Mouse (Mus musculus) urinary bladder, adult 2 months (tissue): Measurements from ENCODE around the gene Klhl31. TPM values are rescaled to one million over a fixed set of nuclear protein-coding genes. Genes with fewer than 3 reads are reported as not detected.

Experiments
- DNase-seq: peaks from one replicate; pipeline ENCODE4 v3.0.0; 2022; ENCODE audit warnings: low spot score
- polyA plus RNA-seq: library from polyadenylated mRNA; depleted of rRNA; stranded (reverse); fragments of >200 nt; gene quantifications from 2 replicates; pipeline ENCODE4 v1.2.3, GENCODE M21; 2012; rRNA removed

Gene Klhl31
- polyA plus RNA-seq, result 0.03 TPM in 2 replicates

DNA sequence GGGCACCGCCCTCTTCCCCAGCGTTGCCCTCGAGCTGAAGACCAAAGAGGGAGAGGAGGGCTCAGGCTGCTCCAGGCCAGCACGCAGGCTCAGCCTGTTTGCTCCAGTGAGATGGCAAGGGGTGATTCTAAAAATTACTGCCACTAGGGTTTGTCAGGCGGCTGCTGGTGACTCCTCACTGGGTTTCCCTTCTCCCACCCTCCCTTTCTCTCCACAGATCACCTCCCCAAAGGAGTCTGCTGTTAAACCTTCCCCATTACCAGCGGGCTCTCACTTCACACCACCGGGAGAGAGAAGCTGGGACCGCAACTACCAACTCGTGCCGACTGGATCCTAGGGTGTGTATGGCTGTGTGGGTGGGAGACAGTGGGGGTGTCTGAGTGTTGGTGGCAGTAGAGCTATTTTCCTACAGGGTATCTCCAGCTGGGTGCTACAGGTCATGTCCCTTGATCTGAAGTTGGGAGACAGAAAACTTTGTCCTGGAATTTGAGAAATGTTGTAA is at the start of gene Klhl31:
Klhl31 (plus strand) TSS at position 51 of the 502 bp plus-strand sequence.
- DNase-seq, result no peak

DNA sequence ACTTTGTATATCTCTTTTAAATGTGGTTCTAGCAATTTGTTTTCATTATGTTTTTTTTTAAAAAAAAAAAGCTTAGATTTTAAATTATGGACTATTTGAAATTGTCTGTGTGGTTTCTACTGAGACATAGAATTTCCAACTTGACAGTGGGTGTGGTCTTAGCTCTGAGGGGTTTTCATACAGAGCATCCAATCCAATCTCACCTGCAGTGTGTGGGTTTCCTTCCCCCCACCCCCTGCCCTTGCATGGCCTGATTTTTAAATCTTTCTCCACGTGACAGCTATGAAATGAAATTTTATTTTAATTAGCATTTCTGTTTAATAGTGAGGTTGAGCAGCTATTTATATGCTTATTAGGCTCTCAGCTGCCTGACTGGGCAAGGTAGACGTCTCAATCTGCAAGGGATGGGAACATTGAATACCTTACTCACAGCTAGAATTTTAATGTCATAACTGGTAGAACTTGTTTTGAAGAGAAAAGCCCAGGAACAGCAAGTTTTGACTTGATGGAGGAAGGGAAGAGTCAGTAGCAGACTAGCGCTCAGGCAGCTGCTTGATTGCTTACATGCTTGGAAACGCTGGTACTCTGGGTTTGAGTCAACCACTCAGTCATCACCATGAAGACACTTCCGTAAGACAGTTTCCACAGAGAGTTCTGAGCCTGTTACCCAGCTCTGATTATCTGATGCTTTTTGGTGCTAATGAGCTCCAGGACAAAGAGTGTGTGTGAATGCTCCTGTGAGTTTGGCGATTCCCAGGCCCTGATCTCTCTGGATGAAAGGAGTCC is 49.3 kb upstream of the Klhl31 start:
- no peak for DNase-seq

DNA sequence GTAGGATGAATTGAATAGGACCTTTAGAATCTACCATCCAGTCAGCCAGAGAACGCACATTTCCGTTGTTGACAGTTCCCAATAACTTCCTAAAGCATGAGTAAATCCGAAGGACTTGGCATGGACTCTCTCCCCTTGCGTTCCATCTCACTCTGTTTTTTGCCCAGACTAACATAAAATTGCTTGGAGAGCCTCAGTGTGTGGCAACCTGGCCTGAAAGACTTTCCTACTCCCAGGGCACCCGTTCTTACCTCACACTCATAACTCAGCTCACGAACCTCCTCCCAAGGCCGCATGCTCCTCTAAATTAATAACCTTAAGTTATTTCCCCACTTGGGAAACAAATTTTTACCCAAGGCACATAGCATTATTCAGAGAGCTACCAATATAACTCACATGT is 48.7 kb upstream of the Klhl31 start:
- DNase-seq, result no peak

DNA sequence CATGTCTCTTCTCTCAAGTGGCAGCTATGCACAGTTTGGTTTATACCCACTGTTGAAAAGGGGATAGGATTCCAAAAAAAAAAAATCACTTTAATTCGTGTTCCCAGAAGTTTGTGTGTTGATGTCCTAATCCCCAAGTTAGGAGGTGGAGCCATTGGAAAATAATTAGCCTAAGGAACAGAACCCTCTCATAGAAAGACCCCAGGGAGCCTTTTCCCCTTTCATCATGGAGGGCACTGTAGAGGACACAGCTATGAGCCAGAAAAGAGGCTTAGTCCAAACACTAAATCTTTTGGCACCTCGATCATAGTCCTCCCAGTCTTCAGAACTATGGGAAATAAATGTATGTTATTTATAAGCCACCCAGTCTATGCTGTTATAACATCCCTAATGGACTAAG is 46.8 kb upstream of the Klhl31 start:
- no peak for DNase-seq

DNA sequence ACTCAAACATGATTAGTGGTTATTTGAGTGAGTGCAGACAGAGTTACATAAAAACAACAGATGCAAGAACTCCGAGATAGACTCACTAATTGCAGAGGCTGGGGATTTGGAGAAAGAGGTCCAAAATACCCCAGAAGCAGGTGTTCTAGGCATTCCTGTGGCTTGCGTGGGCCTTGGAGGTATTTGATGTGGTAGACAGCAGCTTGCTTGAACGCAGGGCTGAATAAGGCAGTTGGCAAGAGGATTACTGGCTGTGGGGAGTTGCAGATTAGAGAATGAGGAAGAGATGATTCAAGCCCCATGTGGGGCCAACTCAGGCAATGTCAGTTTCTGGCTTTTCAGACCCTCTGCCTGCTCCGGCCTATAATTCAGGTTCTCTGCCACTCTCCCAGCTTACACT is 43.9 kb upstream of the Klhl31 start:
- DNase-seq, result no peak

DNA sequence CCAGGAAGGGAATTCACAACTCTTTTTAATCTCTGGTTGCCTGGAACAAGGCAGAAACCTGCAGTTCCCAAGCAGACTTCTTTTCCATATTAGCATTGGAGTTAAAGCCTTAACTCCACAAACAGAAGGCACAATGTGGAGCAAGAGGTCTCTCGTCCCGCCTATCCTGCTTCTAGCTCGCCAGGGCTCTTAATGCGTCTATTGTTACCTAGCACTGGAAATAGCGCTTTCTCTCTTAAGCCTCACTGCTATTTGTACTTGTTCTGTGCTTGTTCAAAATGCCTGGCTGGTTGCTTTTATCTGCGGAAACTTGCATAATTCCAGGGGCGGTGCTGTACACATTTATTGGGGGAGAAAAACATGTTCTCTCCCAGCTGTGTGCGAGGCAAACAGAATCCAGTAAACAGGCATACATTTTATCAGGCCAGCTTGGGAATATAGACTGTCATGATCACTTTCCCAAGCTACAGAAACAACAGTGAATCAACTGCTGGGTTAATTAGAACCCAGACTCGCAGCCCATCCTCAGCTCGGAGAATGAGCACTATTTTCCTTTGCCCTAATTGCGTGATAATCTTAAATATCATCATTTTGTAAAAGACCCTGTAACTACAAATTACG is 41.2 kb upstream of the Klhl31 start:
- no peak for DNase-seq

DNA sequence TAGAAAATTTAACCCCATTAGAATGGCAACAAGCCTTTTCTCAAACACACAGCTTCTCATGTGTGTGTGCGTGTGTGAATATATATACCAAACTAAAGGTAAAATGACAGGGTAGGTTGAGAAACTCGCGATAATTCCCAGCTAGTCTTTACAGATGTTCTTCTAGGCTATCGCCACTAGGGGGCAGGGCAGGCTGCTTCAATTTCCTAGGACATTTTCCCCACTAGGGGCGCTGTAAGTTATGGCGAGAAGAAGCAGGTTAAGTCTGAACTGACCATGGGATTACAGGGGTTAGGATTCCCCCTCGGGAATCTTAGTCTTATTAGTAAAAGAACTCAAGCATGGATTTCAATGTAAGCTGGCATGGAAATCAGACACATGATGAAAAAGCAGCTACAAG is 39.9 kb upstream of the Klhl31 start:
- DNase-seq, result peak; percentile 50

DNA sequence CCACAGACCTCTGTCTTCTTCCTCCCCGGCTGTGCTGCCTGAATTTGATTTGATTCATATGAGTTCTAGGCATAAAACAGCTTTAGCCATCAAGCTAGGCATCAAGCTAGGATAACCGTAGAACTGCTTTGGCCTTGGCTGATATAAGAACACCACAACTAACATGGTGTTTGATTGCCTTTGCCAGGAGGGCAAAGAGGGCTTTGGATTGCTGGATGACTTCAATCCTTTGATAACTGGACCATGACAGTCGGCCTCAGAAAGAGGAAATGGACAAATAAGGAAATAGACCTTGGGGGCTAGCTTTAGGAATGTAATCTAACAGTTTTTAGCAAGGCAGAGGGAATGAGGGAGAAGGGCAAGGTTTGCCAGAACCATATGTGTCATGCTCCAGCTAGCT is 37.7 kb upstream of the Klhl31 start:
- DNase-seq, result no peak

DNA sequence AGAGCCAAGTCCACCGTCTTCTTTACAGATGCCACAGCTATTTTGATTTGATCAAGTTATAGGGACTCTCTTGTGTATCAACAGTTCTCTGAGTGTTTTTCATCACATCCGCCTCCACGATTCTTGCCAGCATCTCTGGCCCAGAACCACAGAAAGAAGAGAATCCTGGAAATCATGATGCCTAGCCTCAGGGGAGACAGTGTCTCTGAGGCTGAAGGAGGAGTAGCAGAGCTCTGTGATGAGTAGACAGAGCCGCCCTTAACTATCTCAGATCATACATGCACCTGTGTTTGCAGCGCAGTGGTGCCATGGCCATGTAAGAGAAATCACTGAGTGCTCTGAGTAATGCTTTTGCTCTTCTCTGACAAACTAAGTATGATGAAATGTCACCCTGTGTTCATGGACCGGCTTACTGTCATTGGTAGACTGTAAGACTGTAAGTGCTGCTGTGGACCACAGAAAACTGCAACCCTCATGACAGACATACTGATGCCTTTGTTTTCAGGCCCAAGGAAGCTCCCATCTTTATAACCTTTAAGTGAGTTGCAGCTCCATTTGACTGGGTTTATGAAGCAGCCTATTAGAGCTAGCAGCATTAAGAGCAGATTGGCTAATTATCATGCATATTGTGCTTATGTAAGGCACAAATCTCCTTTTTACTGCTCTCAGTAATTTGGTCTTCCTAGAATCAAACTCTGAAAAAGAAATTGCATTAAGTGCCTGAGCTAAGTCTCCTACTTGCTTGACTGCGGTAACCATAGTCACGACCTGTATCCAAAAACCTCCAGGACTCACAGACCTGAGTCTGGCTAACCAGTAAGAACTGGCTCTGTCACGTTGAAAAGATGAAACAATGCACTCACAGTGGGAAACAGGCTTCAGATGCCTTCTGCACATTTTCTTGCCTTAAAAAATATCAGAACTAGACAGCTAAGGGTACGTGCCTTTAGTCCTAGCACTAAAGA is 33.7 kb upstream of the Klhl31 start:
- DNase-seq, result no peak

DNA sequence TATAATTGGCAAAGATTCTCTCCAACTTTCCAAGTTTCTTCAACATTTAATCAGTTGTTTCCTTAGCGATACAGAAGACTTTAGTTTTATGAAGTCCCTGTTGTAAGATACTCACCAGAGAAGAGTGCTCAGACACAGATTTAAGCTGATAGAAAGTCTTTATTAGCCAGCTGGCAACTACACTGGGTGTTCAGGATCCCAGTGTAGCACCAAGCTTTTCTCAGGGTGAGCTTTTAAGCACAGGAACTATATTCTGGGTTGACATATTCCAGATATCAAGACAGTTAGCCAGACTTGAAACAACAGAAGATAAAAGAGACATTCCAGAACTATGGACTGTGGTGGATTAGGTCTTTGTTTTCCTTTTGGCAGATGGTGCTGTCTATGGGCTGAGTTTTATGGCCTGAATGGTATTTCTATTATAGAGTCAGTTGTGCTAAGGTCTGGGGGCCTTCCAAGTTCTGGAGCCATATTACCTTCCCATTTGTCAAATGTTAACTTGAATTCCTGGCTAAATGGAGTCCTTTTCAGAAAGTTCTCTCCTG is 32.3 kb upstream of the Klhl31 start:
- DNase-seq, result no peak

DNA sequence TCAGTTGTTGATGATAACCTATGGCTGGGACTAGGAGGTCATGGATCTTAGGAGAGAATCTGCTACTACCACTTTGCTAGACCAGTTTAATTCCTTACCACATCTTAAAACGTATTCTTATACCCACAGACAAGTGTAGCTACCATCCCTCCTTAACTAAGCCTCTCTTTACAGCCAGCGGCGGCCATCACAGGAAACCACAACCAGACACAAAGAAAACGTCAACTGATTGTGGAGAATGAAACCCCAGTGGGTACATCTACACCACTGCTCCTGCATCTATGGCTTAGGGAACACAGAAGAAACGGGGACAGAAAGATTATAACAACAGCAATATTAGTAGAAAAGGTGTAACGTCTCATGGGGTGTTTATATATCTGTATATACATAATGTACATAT is 29.0 kb upstream of the Klhl31 start:
- DNase-seq, result no peak

DNA sequence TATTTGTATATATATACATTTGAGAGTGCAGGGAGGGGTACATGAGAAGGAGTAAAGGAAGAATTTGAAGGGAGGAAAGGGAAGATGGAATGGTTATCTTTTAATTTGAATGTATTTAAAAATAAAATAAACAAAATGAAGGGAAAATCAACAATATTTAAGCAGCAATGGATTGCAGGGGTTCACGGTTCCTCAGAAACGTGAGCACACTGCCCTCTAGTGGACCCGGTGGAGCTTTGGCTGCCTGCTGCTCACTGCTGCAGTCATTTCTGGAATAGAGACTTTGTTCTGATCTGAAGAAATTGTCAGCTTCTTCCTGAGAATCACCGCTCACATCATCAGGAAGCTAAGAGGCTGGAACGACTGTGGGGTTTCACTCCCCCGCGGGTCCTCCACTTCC is 28.5 kb upstream of the Klhl31 start:
- no peak for DNase-seq

DNA sequence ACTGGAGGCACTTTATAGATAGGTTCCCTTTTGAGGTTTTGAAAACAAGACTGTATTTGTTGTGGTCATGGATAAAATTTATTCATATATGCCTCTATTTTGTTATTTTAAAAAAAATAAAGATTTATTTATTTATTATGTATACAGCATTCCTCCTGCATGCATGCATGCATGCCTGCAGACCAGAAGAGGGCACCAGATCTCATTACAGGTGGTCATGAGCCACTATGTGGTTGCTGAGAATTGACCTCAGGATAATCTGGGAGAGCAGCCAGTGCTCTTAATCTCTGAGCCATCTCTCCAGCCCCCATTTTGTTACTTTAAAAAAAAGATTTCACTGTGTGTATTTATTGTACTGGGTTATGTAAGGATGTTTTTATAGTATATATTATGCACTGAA is 25.5 kb upstream of the Klhl31 start:
- no peak for DNase-seq

DNA sequence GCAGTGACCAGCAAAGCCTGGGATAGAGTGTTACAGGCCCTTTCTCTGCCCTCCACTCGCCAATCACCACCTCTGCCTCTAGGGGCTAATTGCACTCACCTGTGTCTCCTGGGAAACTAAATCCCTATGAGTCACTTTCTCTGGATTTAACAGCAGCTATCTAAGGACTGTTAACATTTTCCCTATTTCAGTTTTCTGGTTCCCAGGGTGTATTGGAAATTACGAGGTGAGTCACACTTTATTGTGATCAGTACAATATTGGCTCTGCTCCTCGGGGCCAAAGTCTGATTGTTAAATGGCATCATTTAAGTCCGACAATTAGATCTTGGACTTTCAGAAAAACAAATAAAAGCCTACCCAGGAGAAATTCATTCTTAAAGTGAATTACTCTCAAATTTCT is 24.0 kb upstream of the Klhl31 start:
- no peak for DNase-seq

DNA sequence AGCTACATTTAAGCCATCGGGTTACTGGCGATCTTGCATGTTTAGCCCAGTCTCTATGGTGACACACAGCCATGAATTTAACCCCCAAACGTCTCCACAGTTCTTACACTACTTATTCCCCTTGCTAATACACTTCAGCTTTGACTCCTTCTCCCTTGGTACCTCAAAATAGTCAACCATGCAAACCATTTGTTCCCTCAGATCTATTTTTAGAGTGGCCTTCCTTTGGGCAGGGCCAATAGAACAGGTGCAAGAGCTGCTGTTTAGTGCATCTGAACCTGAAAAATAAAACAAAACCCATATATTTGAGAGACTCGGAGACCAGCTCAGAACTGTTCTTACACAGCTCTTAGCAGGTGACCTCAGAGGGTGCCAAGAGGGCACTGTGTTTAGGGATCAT is 20.4 kb upstream of the Klhl31 start:
- no peak for DNase-seq

DNA sequence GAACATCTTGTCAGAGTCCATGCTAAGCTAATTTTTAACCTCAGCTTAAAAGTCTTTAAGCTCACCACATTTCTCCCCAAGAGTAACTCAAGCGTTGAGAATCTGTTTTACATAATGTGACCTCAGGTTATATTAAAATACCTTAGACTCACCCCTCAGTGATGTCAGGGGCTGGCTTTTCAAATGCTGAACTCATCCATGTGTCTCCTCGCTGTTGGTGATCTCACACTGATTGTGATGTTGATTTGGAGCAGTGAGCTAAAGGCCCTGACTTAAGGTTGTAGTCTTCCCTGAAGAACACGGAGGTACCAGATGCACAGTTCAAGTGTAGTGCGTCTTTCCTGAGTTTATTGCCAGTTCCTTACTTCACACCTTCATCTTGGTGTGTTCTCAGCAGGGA is 19.5 kb upstream of the Klhl31 start:
- no peak for DNase-seq

DNA sequence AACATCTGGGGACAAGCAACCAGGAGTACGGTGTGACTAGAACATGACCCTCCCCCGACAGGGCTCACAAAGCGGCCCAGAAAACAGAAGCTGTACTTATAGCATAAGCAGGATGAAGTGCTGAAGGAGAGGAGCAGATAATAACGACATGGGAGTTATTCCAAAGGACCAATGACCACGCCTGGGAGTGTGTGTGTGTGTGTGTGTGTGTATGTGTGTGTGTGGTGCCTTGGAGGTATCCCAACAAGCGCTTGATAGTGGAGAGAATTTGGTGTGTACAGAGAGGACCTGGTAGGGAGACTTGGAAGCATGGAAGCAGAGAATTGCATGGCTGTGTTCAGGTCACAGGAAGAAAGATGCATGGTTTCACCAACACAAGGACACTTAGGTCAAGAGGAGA is 18.5 kb upstream of the Klhl31 start:
- DNase-seq, result no peak

DNA sequence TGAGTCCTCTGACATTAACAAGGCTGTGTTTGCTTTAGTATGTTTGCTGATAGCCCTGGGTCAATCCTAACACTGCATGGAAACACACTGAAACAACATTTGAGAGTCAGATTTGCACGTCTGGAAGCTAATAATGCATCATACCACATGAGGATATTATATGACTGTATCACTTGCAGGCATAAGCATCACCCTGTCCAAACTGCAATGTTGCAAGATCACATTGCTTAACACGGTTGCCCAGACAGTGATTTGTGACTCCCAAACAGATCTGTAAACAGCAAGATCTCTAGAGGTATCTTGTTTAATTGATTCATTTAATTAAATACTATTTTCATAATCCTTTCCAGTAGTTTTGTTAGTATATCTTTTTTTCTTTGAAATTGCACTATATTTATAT is 17.9 kb upstream of the Klhl31 start:
- DNase-seq, result no peak

DNA sequence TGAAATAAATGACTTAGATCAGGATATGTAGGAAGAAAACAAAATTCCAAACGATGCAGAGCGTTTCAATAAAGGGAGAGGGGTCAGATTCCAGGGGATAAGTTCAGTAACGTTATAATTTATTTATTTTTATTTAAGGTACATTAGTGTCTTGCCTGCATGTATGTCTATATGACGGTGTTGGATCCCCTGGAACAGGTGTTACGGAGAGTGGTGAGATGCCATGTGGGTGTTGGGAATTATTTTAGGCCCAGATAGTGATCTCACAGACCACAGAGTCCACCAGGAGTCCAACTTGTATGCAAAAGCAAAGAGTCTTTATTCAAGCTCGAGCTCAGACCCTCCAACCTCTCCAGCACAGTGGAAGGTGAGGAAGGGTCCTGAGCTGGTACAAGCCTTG is 16.2 kb upstream of the Klhl31 start:
- no peak for DNase-seq

DNA sequence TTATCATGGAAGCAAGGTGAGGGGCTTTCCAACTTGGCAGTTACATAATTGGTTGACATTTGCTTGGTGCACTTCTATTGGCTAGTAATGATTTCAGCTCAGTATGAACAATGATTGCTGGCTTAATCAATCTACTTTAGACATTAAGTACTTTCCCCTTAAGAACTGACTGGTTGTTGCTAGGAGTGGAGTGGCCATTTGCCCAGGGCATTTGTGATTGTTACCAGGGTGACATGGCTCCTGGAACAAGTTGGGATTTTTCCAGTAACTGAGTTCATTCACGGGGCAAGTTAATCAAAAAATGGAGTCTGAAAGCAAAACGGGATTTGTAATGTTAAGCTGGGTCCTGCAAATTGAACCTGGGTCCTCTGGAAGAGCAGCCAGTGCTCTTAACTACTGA is 15.8 kb upstream of the Klhl31 start:
- no peak for DNase-seq

DNA sequence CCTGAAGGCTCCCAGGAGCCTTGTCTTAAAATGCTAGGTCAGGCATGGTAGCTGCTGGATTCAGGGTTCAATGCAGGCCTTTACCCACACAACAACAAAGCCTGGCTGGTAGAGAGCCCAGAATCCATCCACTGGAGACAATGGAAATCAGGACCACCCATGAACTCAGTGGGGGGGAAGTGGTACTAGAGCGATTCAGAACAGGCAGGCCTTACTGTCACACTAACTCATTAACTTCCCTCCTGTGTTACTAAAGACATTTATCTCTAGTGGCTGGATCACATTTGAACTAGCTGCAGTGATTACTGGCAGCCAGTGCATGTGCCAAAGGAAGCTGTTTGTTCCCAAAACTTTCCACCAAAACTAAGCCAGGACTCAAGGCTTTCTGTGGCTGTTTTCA is 13.4 kb upstream of the Klhl31 start:
- DNase-seq, result no peak
